Mouse (Mus musculus) cerebellum, adult 2 months (tissue): ENCODE measurements around the gene Ctdsp2. TPM values are rescaled to one million over a fixed set of nuclear protein-coding genes. Genes with fewer than 3 reads are reported as not detected.

Source experiments
- DNase-seq, 2 experiments: peaks; one replicate each; pipeline ENCODE4 v3.0.0; 2021
- H3K27ac ChIP-seq: fragments of 200-500 bp; 2 replicates; pipeline ENCODE4 v1.5.1; 2012; ENCODE audit warnings: low read length, control low read depth, inconsistent platforms; ENCODE audit not compliant: insufficient read depth
- H3K27me3 ChIP-seq: fragments of 200-500 bp; 2 replicates; pipeline ENCODE4 v1.6.1; 2012; ENCODE audit warnings: inconsistent platforms, mild to moderate bottlenecking, low read length, moderate library complexity; ENCODE audit not compliant: control insufficient read depth, insufficient read depth
- H3K4me1 ChIP-seq: fragments of 200-500 bp; 2 replicates; pipeline ENCODE4 v1.6.1; 2011; ENCODE audit warnings: low read length; ENCODE audit not compliant: control insufficient read depth, insufficient read depth
- H3K4me3 ChIP-seq: fragments of 200-500 bp; replicated peaks from 2 replicates; pipeline ENCODE3; 2011; ENCODE audit warnings: mild to moderate bottlenecking, low read depth, low read length, control low read depth; ENCODE audit not compliant: insufficient read depth
- CTCF ChIP-seq: fragments of 200-500 bp; IDR thresholded peaks from 2 replicates; pipeline ENCODE4 v1.5.1; 2011; ENCODE audit warnings: low read depth, mild to moderate bottlenecking, control low read depth, low read length, moderate library complexity, borderline replicate concordance; ENCODE audit not compliant: insufficient read depth
- POLR2A ChIP-seq: fragments of 200-500 bp; IDR thresholded peaks from 2 replicates; pipeline ENCODE4 v1.6.1; 2011; ENCODE audit warnings: low read length, control low read depth, borderline replicate concordance; ENCODE audit not compliant: insufficient read depth
- WGBS: fragments of 180-500 bp; shearing (Covaris S2); methylation state at CpG from one replicate; pipeline ENCODE4 v1.1.7; 2018; 5-methylcytosine and 5-hydroxymethylcytosine counted together
- polyA plus RNA-seq: library from polyadenylated mRNA; depleted of rRNA; stranded (reverse); fragments of >200 nt; gene quantifications from 2 replicates; pipeline ENCODE4 v1.2.3, GENCODE M21; 2012; rRNA removed

The Ctdsp2 gene
- polyA plus RNA-seq, 1 experiment, result 96.2 TPM

GRCm38 (mm10) chr10:127042468-127043115 lies 64.1 kb downstream of the Ctdsp2 start:
- 17% methylated on average over 5 of the region's 5 CpGs for WGBS
- H3K27me3 ChIP-seq, result no peaks in the 10 kb centered on the region
- no peaks in the 10 kb centered on the region for H3K4me1 ChIP-seq
- no peak overlapping the region for H3K27ac ChIP-seq
- TF ChIP-seq CTCF (no peak), POLR2A (no peak)
- no peak for DNase-seq
- peak overlapping the region; percentile 70 for H3K4me3 ChIP-seq

- TF ChIP-seq POLR2A (no peak), CTCF (no peak)
- Histone ChIP-seq H3K27ac (no peak overlapping the region), H3K4me1 (no peaks in the 10 kb centered on the region), H3K4me3 (no peak overlapping the region), H3K27me3 (no peaks in the 10 kb centered on the region; the same call in 1 of the 2 replicates)
- DNase-seq, result no peak
- 48% methylated on average over 6 of the region's 6 CpGs for whole genome bisulfite sequencing
Observed at GRCm38 (mm10) chr10:127043187-127043586, 64.7 kb downstream of the Ctdsp2 start.

GRCm38 (mm10) chr10:127047954-127048353 lies 69.4 kb downstream of the Ctdsp2 start, which contains the start of gene Cyp27b1:
TSS of gene Cyp27b1 (plus strand) at chr10:127048250.
- H3K27ac ChIP-seq, result no peak within 1 kb of the TSS
- H3K4me3 ChIP-seq, result peak within 1 kb of the TSS; percentile 32
- no peak for DNase-seq
- WGBS, result 31% methylated on average over 5 of the region's 5 CpGs
- TF ChIP-seq CTCF (no peak), POLR2A (no peak)
- H3K27me3 ChIP-seq, result peaks cover 2% of the 10 kb centered on the region; the same call in 1 of the 2 replicates
- H3K4me1 ChIP-seq, result no peaks in the 10 kb centered on the region

- H3K27ac ChIP-seq, result no peak overlapping the region
- TF ChIP-seq CTCF (no peak), POLR2A (no peak)
- WGBS, result 2% methylated on average over 35 of the region's 35 CpGs
- H3K4me1 ChIP-seq, result no peaks in the 10 kb centered on the region
- DNase-seq, result no peak
- H3K27me3 ChIP-seq, result peaks cover 2% of the 10 kb centered on the region; the same call in 1 of the 2 replicates
- H3K4me3 ChIP-seq, result peak overlapping the region; percentile 32
Observed at GRCm38 (mm10) chr10:127048608-127049394, 70.3 kb downstream of the Ctdsp2 start.

Other genes starting within 250 kb of the Ctdsp2 start
- 10.2 and 10.4 TPM in 2 replicates for gene Atp23, start 77.4 kb upstream of the Ctdsp2 start, polyA plus RNA-seq
- gene Avil, start 22.0 kb downstream of the Ctdsp2 start, polyA plus RNA-seq, result 0.33 and 0.54 TPM in 2 replicates
- 45.2 and 45.4 TPM in 2 replicates for gene Tsfm, start 52.1 kb downstream of the Ctdsp2 start, polyA plus RNA-seq
- gene Mettl1, start 62.7 kb downstream of the Ctdsp2 start, polyA plus RNA-seq, result 10.7 and 11.8 TPM in 2 replicates
- gene Eef1akmt3, start 62.8 kb downstream of the Ctdsp2 start, polyA plus RNA-seq, result 0.13 TPM in 2 replicates
- 0.19 and 0.29 TPM in 2 replicates for gene Cyp27b1, start 69.5 kb downstream of the Ctdsp2 start, polyA plus RNA-seq
- 11.8 TPM in 2 replicates for gene March9, start 81.5 kb downstream of the Ctdsp2 start, polyA plus RNA-seq
- 141 and 143 TPM in 2 replicates for gene Cdk4, start 84.8 kb downstream of the Ctdsp2 start, polyA plus RNA-seq
- gene Tspan31, start 91.5 kb downstream of the Ctdsp2 start, polyA plus RNA-seq, result 81.6 and 84.6 TPM in 2 replicates
- gene Agap2, start 96.6 kb downstream of the Ctdsp2 start, polyA plus RNA-seq, result 99.5 and 109 TPM in 2 replicates
- gene Os9, start 142.4 kb downstream of the Ctdsp2 start, polyA plus RNA-seq, result 98.9 and 100 TPM in 2 replicates
- 81.9 and 83.6 TPM in 2 replicates for gene B4galnt1, start 186.5 kb downstream of the Ctdsp2 start, polyA plus RNA-seq
- 3.1 and 3.3 TPM in 2 replicates for gene Slc26a10, start 201.9 kb downstream of the Ctdsp2 start, polyA plus RNA-seq
- gene Arhgef25, start 211.4 kb downstream of the Ctdsp2 start, polyA plus RNA-seq, result 105 and 117 TPM in 2 replicates
- gene Dtx3, start 217.0 kb downstream of the Ctdsp2 start, polyA plus RNA-seq, result 321 and 339 TPM in 2 replicates
- gene Pip4k2c, start 232.9 kb downstream of the Ctdsp2 start, polyA plus RNA-seq, result 58.8 and 64.1 TPM in 2 replicates